Mouse (Mus musculus): ENCODE measurements around the gene Aptx. TPM values are rescaled to one million over a fixed set of nuclear protein-coding genes. Genes with fewer than 3 reads are reported as not detected.

Gene Aptx
- total and polyA plus RNA-seq, 2 experiments = 3.4 to 7.2 TPM

DNA sequence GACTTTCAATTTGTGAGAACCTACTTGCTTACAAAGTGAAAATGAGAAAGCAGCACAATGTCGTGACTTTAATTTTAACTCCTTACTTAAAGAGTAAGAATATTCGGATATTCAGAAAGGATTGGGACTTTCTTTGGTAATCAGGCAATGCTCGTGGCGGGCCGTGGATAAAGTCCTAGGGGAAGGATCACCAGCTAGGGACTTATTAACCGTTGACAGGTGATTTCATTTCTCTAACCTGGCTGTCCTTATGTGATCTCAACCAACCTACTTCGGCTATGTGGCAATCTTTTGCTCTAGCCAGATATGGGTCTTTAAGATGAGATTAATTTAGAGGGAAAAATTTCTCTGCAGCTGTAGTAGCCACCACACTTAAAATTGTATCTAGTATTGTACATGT is 22.1 kb upstream of the Aptx start:
- H3K9ac ChIP-seq (ENCODE audit: low read depth, low read length) = no peak overlapping the region; the same call in 1 of the 2 replicates
- H3K27me3 ChIP-seq (ENCODE audit: control insufficient read depth, insufficient read depth, low read length) = no peaks in the 10 kb centered on the region
- DNase-seq (ENCODE audit: extremely low read depth, low read depth, low spot score) = peak; percentile 80
- H3K79me2 ChIP-seq (ENCODE audit: control insufficient read depth, insufficient read depth, low read length) = peaks cover 13% of the 10 kb centered on the region
- H3K4me1 ChIP-seq (ENCODE audit: control insufficient read depth, insufficient read depth, low read length) = peaks cover 28% of the 10 kb centered on the region
- H3K4me3 ChIP-seq (ENCODE audit: insufficient read depth, low read depth, low read length) = peak overlapping the region; percentile 99; the same call in 1 of the 2 replicates
- 14% methylated on average over 7 of the region's 7 CpGs for WGBS
- H3K27ac ChIP-seq (replicated peaks; ENCODE audit: insufficient read depth, low read depth, low read length) = peak overlapping the region; percentile 70
- H3K36me3 ChIP-seq (ENCODE audit: control insufficient read depth, insufficient read depth, low read length) = peaks cover 46% of the 10 kb centered on the region
- TF ChIP-seq POLR2A (IDR thresholded peaks at IDR 0.05; ENCODE audit: extremely low read depth, insufficient read depth, low read length) = no peak
- TF ChIP-seq CTCF (IDR thresholded peaks at IDR 0.05; ENCODE audit: low read depth, low read length) = no peak

DNA sequence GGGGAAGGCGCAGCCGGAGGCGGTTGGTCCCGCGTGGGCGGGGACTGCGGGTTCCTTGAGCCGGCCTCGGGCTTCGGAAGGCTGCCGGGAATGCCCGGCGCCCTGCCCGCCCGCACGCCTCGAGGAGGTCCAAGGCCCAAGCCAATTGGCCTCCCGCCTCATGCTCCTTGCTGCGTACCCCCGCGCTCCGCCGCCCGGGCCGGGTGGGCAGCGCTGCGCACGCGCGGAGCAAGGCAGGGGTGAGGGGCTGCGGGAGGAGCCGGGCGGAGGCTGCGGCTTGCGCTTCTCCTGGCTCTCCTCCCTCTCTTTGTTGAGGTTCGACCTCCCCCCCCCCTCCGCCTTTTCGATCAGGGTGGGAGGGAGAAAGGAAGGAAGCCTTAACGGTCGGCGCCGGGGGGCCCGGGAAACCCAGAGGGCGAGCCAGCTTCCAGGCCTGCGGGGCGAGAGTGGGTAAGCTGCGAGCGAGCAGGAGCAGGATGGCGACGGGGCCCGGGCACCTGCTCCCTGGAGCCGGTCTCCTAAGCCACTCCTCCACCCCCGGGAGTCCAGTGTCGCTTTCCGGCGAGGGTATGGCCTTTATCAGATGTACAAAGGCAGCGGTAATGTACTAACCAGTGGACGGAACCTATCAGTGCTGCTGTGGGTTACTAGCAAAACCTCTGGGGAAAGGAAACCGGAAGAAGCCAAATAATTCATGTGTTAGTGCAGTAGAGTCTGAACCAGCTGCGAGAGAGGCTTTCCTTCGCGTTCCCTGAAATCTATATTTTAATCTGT is 19.9 kb upstream of the Aptx start:
- Histone ChIP-seq H3K79me2 (ENCODE audit: control insufficient read depth, insufficient read depth, low read length) (peaks cover 10% of the 10 kb centered on the region), H3K4me3 (ENCODE audit: insufficient read depth, low read depth, low read length) (peak overlapping the region; percentile 99), H3K36me3 (ENCODE audit: control insufficient read depth, insufficient read depth, low read length) (peaks cover 27% of the 10 kb centered on the region), H3K27ac (replicated peaks; ENCODE audit: insufficient read depth, low read depth, low read length) (peak overlapping the region; percentile 98), H3K9ac (ENCODE audit: low read depth, low read length) (peak overlapping the region; percentile 100), H3K4me1 (ENCODE audit: control insufficient read depth, insufficient read depth, low read length) (peaks cover 22% of the 10 kb centered on the region), H3K27me3 (ENCODE audit: control insufficient read depth, insufficient read depth, low read length) (no peaks in the 10 kb centered on the region)
- TF ChIP-seq POLR2A (IDR thresholded peaks at IDR 0.05; ENCODE audit: extremely low read depth, insufficient read depth, low read length) = no peak
- TF ChIP-seq CTCF (IDR thresholded peaks at IDR 0.05; ENCODE audit: low read depth, low read length) = no peak
- DNase-seq (ENCODE audit: extremely low read depth, low read depth, low spot score) = peak; percentile 52
- WGBS = under 1% methylated on average over 62 of the region's 62 CpGs

GRCm38 (mm10) chr4:40722011-40722666 is 19.1 kb upstream of the Aptx start, which contains the start of gene Dnaja1:
TSS of gene Dnaja1 (plus strand) at chr4:40722150.
- peaks cover 22% of the 10 kb centered on the region for H3K36me3 ChIP-seq (ENCODE audit: control insufficient read depth, insufficient read depth, low read length)
- H3K79me2 ChIP-seq (ENCODE audit: control insufficient read depth, insufficient read depth, low read length) = peaks cover 10% of the 10 kb centered on the region
- under 1% methylated on average over 54 of the region's 54 CpGs for WGBS
- DNase-seq (ENCODE audit: extremely low read depth, low read depth, low spot score) = peak; percentile 89
- peak within 1 kb of the TSS; percentile 98 for H3K27ac ChIP-seq (replicated peaks; ENCODE audit: insufficient read depth, low read depth, low read length)
- no peak for TF ChIP-seq CTCF (IDR thresholded peaks at IDR 0.05; ENCODE audit: low read depth, low read length)
- peak; percentile 98 for TF ChIP-seq POLR2A (IDR thresholded peaks at IDR 0.05; ENCODE audit: extremely low read depth, insufficient read depth, low read length)
- H3K9ac ChIP-seq (ENCODE audit: low read depth, low read length) = peak within 1 kb of the TSS; percentile 100
- H3K4me1 ChIP-seq (ENCODE audit: control insufficient read depth, insufficient read depth, low read length) = peaks cover 17% of the 10 kb centered on the region
- no peaks in the 10 kb centered on the region for H3K27me3 ChIP-seq (ENCODE audit: control insufficient read depth, insufficient read depth, low read length)
- H3K4me3 ChIP-seq (ENCODE audit: insufficient read depth, low read depth, low read length) = peak within 1 kb of the TSS; percentile 99

- peaks cover 10% of the 10 kb centered on the region for H3K36me3 ChIP-seq (ENCODE audit: control insufficient read depth, insufficient read depth, low read length)
- peak overlapping the region; percentile 97 for H3K27ac ChIP-seq (replicated peaks; ENCODE audit: insufficient read depth, low read depth, low read length)
- 93% methylated on average over 8 of the region's 8 CpGs for WGBS
- peaks cover 10% of the 10 kb centered on the region for H3K79me2 ChIP-seq (ENCODE audit: control insufficient read depth, insufficient read depth, low read length)
- peaks cover 9% of the 10 kb centered on the region for H3K4me1 ChIP-seq (ENCODE audit: control insufficient read depth, insufficient read depth, low read length)
- no peak overlapping the region for H3K4me3 ChIP-seq (ENCODE audit: insufficient read depth, low read depth, low read length)
- H3K27me3 ChIP-seq (ENCODE audit: control insufficient read depth, insufficient read depth, low read length) = no peaks in the 10 kb centered on the region
- H3K9ac ChIP-seq (ENCODE audit: low read depth, low read length) = no peak overlapping the region
- no peak for DNase-seq (ENCODE audit: extremely low read depth, low read depth, low spot score)
- TF ChIP-seq POLR2A (IDR thresholded peaks at IDR 0.05; ENCODE audit: extremely low read depth, insufficient read depth, low read length) = no peak
- no peak for TF ChIP-seq CTCF (IDR thresholded peaks at IDR 0.05; ENCODE audit: low read depth, low read length)
Measured at GRCm38 (mm10) chr4:40720910-40721309, 17.9 kb upstream of the Aptx start.

- Histone ChIP-seq H3K4me1 (ENCODE audit: control insufficient read depth, insufficient read depth, low read length) (peaks cover 8% of the 10 kb centered on the region), H3K4me3 (ENCODE audit: insufficient read depth, low read depth, low read length) (no peak overlapping the region), H3K79me2 (ENCODE audit: control insufficient read depth, insufficient read depth, low read length) (no peaks in the 10 kb centered on the region), H3K9ac (ENCODE audit: low read depth, low read length) (no peak overlapping the region), H3K27ac (replicated peaks; ENCODE audit: insufficient read depth, low read depth, low read length) (no peak overlapping the region), H3K36me3 (ENCODE audit: control insufficient read depth, insufficient read depth, low read length) (no peaks in the 10 kb centered on the region), H3K27me3 (ENCODE audit: control insufficient read depth, insufficient read depth, low read length) (no peaks in the 10 kb centered on the region)
- no peak for DNase-seq (ENCODE audit: extremely low read depth, low read depth, low spot score)
- TF ChIP-seq POLR2A (IDR thresholded peaks at IDR 0.05; ENCODE audit: extremely low read depth, insufficient read depth, low read length) = no peak
- TF ChIP-seq CTCF (IDR thresholded peaks at IDR 0.05; ENCODE audit: low read depth, low read length) = no peak
- WGBS = 96% methylated on average over 3 of the region's 3 CpGs
Measured at GRCm38 (mm10) chr4:40717141-40717540, 14.1 kb upstream of the Aptx start.
